Mouse (Mus musculus) lung, adult 2 months (tissue): Measurements from ENCODE around the gene Rabep1.
"Not testable (repeated sequence)": the region's sequence is repeated elsewhere in the genome, so short reads cannot be mapped to it uniquely, and the experiment has no call there.

Experiments used
- CTCF ChIP-seq: fragments of 200-500 bp; IDR thresholded peaks from 2 replicates; pipeline ENCODE4 v1.5.1; 2011; ENCODE audit warnings: mild to moderate bottlenecking, low read length, control low read depth; ENCODE audit not compliant: insufficient read depth
- POLR2A ChIP-seq: fragments of 200-500 bp; IDR thresholded peaks from 2 replicates; pipeline ENCODE4 v1.6.1; 2011; ENCODE audit warnings: low read depth, mild to moderate bottlenecking, control low read depth, low read length, borderline replicate concordance; ENCODE audit errors: extremely low read depth

- TF ChIP-seq CTCF, POLR2A: not testable (repeated sequence)
These were observed 18.6 kb downstream of the Rabep1 start for GRCm38 (mm10) chr11:70863204-70863603.
